Mouse (Mus musculus) myocyte (in vitro differentiated cells): ENCODE results near the gene Prss32. TPM values are rescaled to one million over a fixed set of nuclear protein-coding genes. Genes with fewer than 3 reads are reported as not detected.

Experiments
- H3K27me3 ChIP-seq: one replicate; pipeline ENCODE4 v1.6.1; 2011; ENCODE audit not compliant: control insufficient read depth, insufficient read depth, insufficient read length
- H3K36me3 ChIP-seq: one replicate; pipeline ENCODE4 v1.6.1; 2011; ENCODE audit not compliant: control insufficient read depth, insufficient read depth
- H3K4me2 ChIP-seq: one replicate; pipeline ENCODE4 v1.6.1; 2011; ENCODE audit warnings: low read depth, control low read depth
- H3K4me3 ChIP-seq: one replicate; pipeline ENCODE4 v1.5.1; 2011; ENCODE audit warnings: mild to moderate bottlenecking, control low read depth, moderate library complexity
- H3K79me2 ChIP-seq: one replicate; pipeline ENCODE4 v1.6.1; 2011; ENCODE audit not compliant: control insufficient read depth, insufficient read depth
- H3ac ChIP-seq: one replicate; pipeline ENCODE4 v1.6.1; 2011; ENCODE audit not compliant: control insufficient read depth, insufficient read length
- CEBPB ChIP-seq: IDR thresholded peaks from 2 replicates; pipeline ENCODE4 v1.6.1; 2011; ENCODE audit warnings: mild to moderate bottlenecking, moderate library complexity; ENCODE audit not compliant: poor library complexity, insufficient read depth, severe bottlenecking
- E2F4 ChIP-seq: IDR thresholded peaks from one replicate; pipeline ENCODE4 v1.6.1; 2011; ENCODE audit warnings: mild to moderate bottlenecking, control low read depth, moderate library complexity; ENCODE audit not compliant: insufficient read depth
- MAX ChIP-seq: IDR thresholded peaks from one replicate; pipeline ENCODE4 v1.6.1; 2011; ENCODE audit warnings: low read depth, mild to moderate bottlenecking, control low read depth
- MYOD1 ChIP-seq, 3 experiments: IDR thresholded peaks; one replicate each; pipeline ENCODE4 v1.6.1; 2011; ENCODE audit warnings: control low read depth in 2 of 3, low read depth in 2 of 3, mild to moderate bottlenecking in 2 of 3, moderate library complexity in 1 of 3; ENCODE audit not compliant: insufficient read length in 2 of 3, control insufficient read depth in 1 of 3
- MYOG ChIP-seq, 3 experiments: IDR thresholded peaks; one replicate each; pipeline ENCODE4 v1.6.1; 2011; ENCODE audit warnings: control low read depth in 2 of 3, low read depth in 2 of 3, mild to moderate bottlenecking in 2 of 3; ENCODE audit not compliant: insufficient read length in 2 of 3, control insufficient read depth in 1 of 3, insufficient read depth in 1 of 3
- POLR2A ChIP-seq: IDR thresholded peaks from one replicate; pipeline ENCODE4 v1.6.1; 2011; ENCODE audit warnings: low read depth, mild to moderate bottlenecking, control low read depth, moderate library complexity; ENCODE audit not compliant: insufficient read length
- POLR2AphosphoS2 ChIP-seq: IDR thresholded peaks from one replicate; pipeline ENCODE4 v1.6.1; 2011; ENCODE audit warnings: low read depth, control low read depth; ENCODE audit not compliant: insufficient read length
- REST ChIP-seq: IDR thresholded peaks from one replicate; pipeline ENCODE4 v1.6.1; 2011; ENCODE audit warnings: mild to moderate bottlenecking, control low read depth, moderate library complexity; ENCODE audit not compliant: insufficient read depth, insufficient read length
- SRF ChIP-seq: IDR thresholded peaks from one replicate; pipeline ENCODE4 v1.6.1; 2011; ENCODE audit warnings: low read depth; ENCODE audit not compliant: control insufficient read depth, insufficient read length
- TCF12 ChIP-seq: IDR thresholded peaks from one replicate; pipeline ENCODE4 v1.6.1; 2011; ENCODE audit warnings: mild to moderate bottlenecking, control low read depth; ENCODE audit not compliant: poor library complexity, insufficient read depth, severe bottlenecking
- TCF3 ChIP-seq: IDR thresholded peaks from one replicate; pipeline ENCODE4 v1.6.1; 2011; ENCODE audit warnings: low read depth, control low read depth; ENCODE audit not compliant: insufficient read length
- USF1 ChIP-seq: IDR thresholded peaks from one replicate; pipeline ENCODE4 v1.6.1; 2011; ENCODE audit warnings: low read depth, mild to moderate bottlenecking, control low read depth, moderate library complexity
- polyA plus RNA-seq: library from polyadenylated mRNA; unstranded; fragments of >200 nt; fragmentation: generic; extraction: Trizol; gene quantifications from one replicate; pipeline ENCODE4 v1.2.1, GENCODE M21; 2012; ENCODE audit warnings: missing spikeins

Gene Prss32
- polyA plus RNA-seq, 1 experiment = 0.04 TPM

DNA sequence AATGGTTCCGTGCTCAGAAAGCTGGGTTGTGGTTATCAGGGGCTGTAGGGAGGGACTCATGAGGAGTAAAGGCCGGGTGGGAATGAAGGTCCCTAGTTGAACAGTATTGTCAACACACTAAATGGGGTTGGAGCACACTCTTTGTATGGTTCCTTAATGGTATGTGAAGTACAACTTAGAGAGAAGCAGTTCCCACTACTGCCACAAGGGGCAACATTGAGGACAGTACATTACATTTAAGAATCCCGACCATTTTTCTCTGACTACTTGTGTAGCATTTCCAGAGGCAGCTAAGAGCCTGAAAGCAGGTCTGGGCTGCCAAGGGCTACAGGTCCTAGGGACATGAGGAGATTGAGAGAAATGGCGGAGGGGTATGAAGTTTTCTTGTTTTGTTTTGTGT, 2.5 kb upstream of the Prss32 start:
- Histone ChIP-seq H3K79me2 (no peaks in the 10 kb centered on the region), H3K36me3 (no peaks in the 10 kb centered on the region), H3ac (no peak overlapping the region), H3K27me3 (no peaks in the 10 kb centered on the region), H3K4me3 (no peak overlapping the region), H3K4me2 (no peak overlapping the region)
- TF ChIP-seq MYOD1 (IDR thresholded peaks at IDR 0.05; ENCODE audit: control insufficient read depth in 1 of 3, insufficient read length in 2 of 3, low read depth in 2 of 3) = no peak
- no peak for TF ChIP-seq MAX
- no peak for TF ChIP-seq USF1
- TF ChIP-seq POLR2AphosphoS2 = no peak
- TF ChIP-seq SRF = no peak
- no peak for TF ChIP-seq TCF3
- no peak for TF ChIP-seq CEBPB
- TF ChIP-seq E2F4 = no peak
- TF ChIP-seq POLR2A = no peak
- no peak for TF ChIP-seq TCF12
- no peak for TF ChIP-seq MYOG (IDR thresholded peaks at IDR 0.05; ENCODE audit: control insufficient read depth in 1 of 3, insufficient read depth in 1 of 3, insufficient read length in 2 of 3, low read depth in 2 of 3)
- no peak for TF ChIP-seq REST

- Histone ChIP-seq H3K27me3 (no peaks in the 10 kb centered on the region), H3K79me2 (no peaks in the 10 kb centered on the region), H3ac (no peak overlapping the region), H3K4me3 (no peak overlapping the region), H3K36me3 (no peaks in the 10 kb centered on the region), H3K4me2 (no peak overlapping the region)
- TF ChIP-seq USF1 (no peak), E2F4 (no peak), SRF (no peak), TCF3 (no peak), TCF12 (no peak), REST (no peak), MYOD1 (IDR thresholded peaks at IDR 0.05; ENCODE audit: control insufficient read depth in 1 of 3, insufficient read length in 2 of 3, low read depth in 2 of 3) (no peak), POLR2A (no peak), CEBPB (no peak), MAX (no peak), MYOG (IDR thresholded peaks at IDR 0.05; ENCODE audit: control insufficient read depth in 1 of 3, insufficient read depth in 1 of 3, insufficient read length in 2 of 3, low read depth in 2 of 3) (no peak), POLR2AphosphoS2 (no peak)
Measured at GRCm38 (mm10) chr17:23843141-23843811, 379 bp upstream of the Prss32 start.

- no peak for TF ChIP-seq TCF3
- no peak for TF ChIP-seq USF1
- no peak for TF ChIP-seq REST
- TF ChIP-seq POLR2AphosphoS2 = no peak
- no peak for TF ChIP-seq MYOG (IDR thresholded peaks at IDR 0.05; ENCODE audit: control insufficient read depth in 1 of 3, insufficient read depth in 1 of 3, insufficient read length in 2 of 3, low read depth in 2 of 3)
- no peak for TF ChIP-seq MAX
- TF ChIP-seq E2F4 = no peak
- no peak for TF ChIP-seq SRF
- Histone ChIP-seq H3K4me2 (no peak overlapping the region), H3K27me3 (no peaks in the 10 kb centered on the region), H3ac (no peak overlapping the region), H3K36me3 (no peaks in the 10 kb centered on the region), H3K79me2 (no peaks in the 10 kb centered on the region), H3K4me3 (no peak overlapping the region)
Measured at GRCm38 (mm10) chr17:23850028-23850427, 6.4 kb downstream of the Prss32 start.

- no peaks in the 10 kb centered on the region for H3K79me2 ChIP-seq
- H3K36me3 ChIP-seq = no peaks in the 10 kb centered on the region
- no peak overlapping the region for H3K4me3 ChIP-seq
Measured at GRCm38 (mm10) chr17:23850853-23851749, 7.4 kb downstream of the Prss32 start.

More at GRCm38 (mm10) chr17:23850853-23851749, 7.4 kb downstream of the Prss32 start:
- TF ChIP-seq SRF (no peak), REST (no peak), POLR2A (no peak), CEBPB (no peak)
- Histone ChIP-seq H3K4me2 (no peak overlapping the region), H3ac (no peak overlapping the region), H3K27me3 (no peaks in the 10 kb centered on the region)
